In genomic region chr17:21567696-21568095, GRCm38 (mm10) we compare ENCODE assay signal across 8 mouse cellular contexts. TPM values are rescaled to one million over a fixed set of nuclear protein-coding genes. Genes with fewer than 3 reads are reported as not detected.
DNase-seq lines count a peak whose midpoint lies in the region; ATAC-seq and TF ChIP-seq lines count a peak whose summit lies in the region.

No protein-coding gene starts in this region.

- peaks cover 7% of the 10 kb centered on the region; the same call in 1 of the 2 replicates for H3K4me1 ChIP-seq in heart, postnatal 0 days (ENCODE audit: control insufficient read depth, insufficient read depth)
- H3K4me1 ChIP-seq in limb, embryonic 14.5 days (ENCODE audit: control insufficient read depth, insufficient read depth, low read length) = 0 out of 2 replicates have a peak, but pooled peaks cover 7% of the 10 kb centered on the region
- 0 out of 2 replicates have a peak, but pooled peaks cover 3% of the 10 kb centered on the region for H3K4me1 ChIP-seq in midbrain, postnatal 0 days (ENCODE audit: insufficient read depth, low read length)

- H3K36me3 ChIP-seq in heart, postnatal 0 days (replicated peaks; ENCODE audit: control insufficient read depth, insufficient read depth, low read length) = 0 out of 2 replicates have a peak, but pooled peaks cover 4% of the 10 kb centered on the region
- no peaks in the 10 kb centered on the region for H3K36me3 ChIP-seq in limb, embryonic 14.5 days (ENCODE audit: control insufficient read depth, insufficient read depth, low read length)
- no peaks in the 10 kb centered on the region for H3K36me3 ChIP-seq in midbrain, postnatal 0 days (ENCODE audit: insufficient read depth, low read length)

- H3K27me3 ChIP-seq in heart, postnatal 0 days (ENCODE audit: control insufficient read depth, insufficient read depth, low read length) = no peaks in the 10 kb centered on the region
- no peaks in the 10 kb centered on the region for H3K27me3 ChIP-seq in limb, embryonic 14.5 days (ENCODE audit: control insufficient read depth, insufficient read depth, low read length)
- H3K27me3 ChIP-seq in midbrain, postnatal 0 days (ENCODE audit: insufficient read depth, low read length) = no peaks in the 10 kb centered on the region

- H3K4me3 ChIP-seq in heart, postnatal 0 days (ENCODE audit: low read depth, low read length) = peak overlapping the region; percentile 63
- H3K4me3 ChIP-seq in limb, embryonic 14.5 days (replicated peaks; ENCODE audit: low read length) = peak overlapping the region; percentile 65
- peak overlapping the region; percentile 63 for H3K4me3 ChIP-seq in midbrain, postnatal 0 days (ENCODE audit: low read depth, low read length)

- TF ChIP-seq POLR2A in limb, embryonic 14.5 days (IDR thresholded peaks at IDR 0.05; ENCODE audit: borderline replicate concordance, extremely low read depth, insufficient read depth, insufficient read length) = no peak

- peak overlapping the region; percentile 82 for H3K4me2 ChIP-seq in heart, postnatal 0 days (ENCODE audit: low read depth, low read length)
- H3K4me2 ChIP-seq in limb, embryonic 14.5 days (replicated peaks; ENCODE audit: low read depth, low read length, severe bottlenecking) = peak overlapping the region; percentile 62
- peak overlapping the region; percentile 56 for H3K4me2 ChIP-seq in midbrain, postnatal 0 days (ENCODE audit: low read depth, low read length, poor library complexity, severe bottlenecking)

- TF ChIP-seq EP300 in heart, postnatal 0 days (IDR thresholded peaks at IDR 0.05; ENCODE audit: low read depth) = no peak

- H3K9ac ChIP-seq in heart, postnatal 0 days (replicated peaks; ENCODE audit: low read depth, low read length) = no peak overlapping the region
- peak overlapping the region; percentile 45 for H3K9ac ChIP-seq in limb, embryonic 14.5 days (ENCODE audit: low read depth, low read length, severe bottlenecking)
- peak overlapping the region; percentile 56 for H3K9ac ChIP-seq in midbrain, postnatal 0 days (replicated peaks; ENCODE audit: low read length, poor library complexity, severe bottlenecking)

- no peak for TF ChIP-seq CTCF in heart, postnatal 0 days (IDR thresholded peaks at IDR 0.05; ENCODE audit: low read depth)
- no peak for TF ChIP-seq CTCF in midbrain, postnatal 0 days (IDR thresholded peaks at IDR 0.05)

- 32% methylated on average over 1 of the region's 1 CpGs for WGBS in heart, postnatal 0 days
- 27% methylated on average over 1 of the region's 1 CpGs for WGBS in limb, embryonic 14.5 days
- 47% methylated on average over 1 of the region's 1 CpGs for WGBS in midbrain, postnatal 0 days

- DNase-seq in 416B (ENCODE audit: low read depth) (peak; percentile 45), ES-CJ7 (ENCODE audit: low read depth, low spot score) (peak; percentile 30)
- DNase-seq in embryo, embryonic 11.5 days (ENCODE audit: low read depth, low spot score) = peak; percentile 14
- peak; percentile 31 for DNase-seq in heart, postnatal 0 days (ENCODE audit: low spot score)
- DNase-seq in limb, embryonic 14.5 days (ENCODE audit: low spot score) = peak; percentile 38
- DNase-seq in midbrain, postnatal 0 days (ENCODE audit: low spot score) = peak; percentile 21
- no peak for DNase-seq in spleen, postnatal 14 days (ENCODE audit: low spot score in 2 of 2)
- no peak for DNase-seq in natural killer cell, adult 2 months (ENCODE audit: low spot score in 2 of 2)

- ATAC-seq in heart, postnatal 0 days (ENCODE audit: insufficient read depth, low read depth) = no peak
- no peak for ATAC-seq in limb, embryonic 14.5 days (ENCODE audit: low FRiP score, low read depth)
- no peak for ATAC-seq in midbrain, postnatal 0 days (ENCODE audit: low FRiP score)

- peak overlapping the region; percentile 1; the same call in 1 of the 2 replicates for H3K27ac ChIP-seq in heart, postnatal 0 days (ENCODE audit: low read depth)
- no peak overlapping the region for H3K27ac ChIP-seq in limb, embryonic 14.5 days (replicated peaks; ENCODE audit: low read depth, low read length)
- H3K27ac ChIP-seq in midbrain, postnatal 0 days (ENCODE audit: low read depth, low read length) = no peak overlapping the region

- H3K9me3 ChIP-seq in heart, postnatal 0 days (replicated peaks; ENCODE audit: control insufficient read depth, low read length) = no peaks in the 10 kb centered on the region
- no peaks in the 10 kb centered on the region for H3K9me3 ChIP-seq in limb, embryonic 14.5 days (ENCODE audit: control insufficient read depth, low read length)
- no peaks in the 10 kb centered on the region for H3K9me3 ChIP-seq in midbrain, postnatal 0 days (ENCODE audit: low read length)

RNA-seq across cellular contexts. Expression of gene Zfp948, which starts 0.9 kb away (rescaled TPM):
- 1.8 and 4.7 TPM in 2 replicates for total RNA-seq in heart, postnatal 0 days (2014; rRNA removed; ENCODE audit: low replicate concordance)
- polyA plus RNA-seq in heart, postnatal 0 days (2015; fragmentation: Nextera tagmentation; extraction: Ambion mirVana) = 6.2 and 7.4 TPM in 2 replicates
- 10.2 and 16.6 TPM in 2 replicates for polyA plus RNA-seq in limb, embryonic 14.5 days (2012; rRNA removed)
- 23.0 and 23.6 TPM in 2 replicates for polyA plus RNA-seq in limb, embryonic 14.5 days (2014; fragmentation: Nextera tagmentation; extraction: Ambion mirVana)
- 11.5 and 13.5 TPM in 2 replicates for total RNA-seq in midbrain, postnatal 0 days (2014; rRNA removed)
- 15.7 and 18.5 TPM in 2 replicates for polyA plus RNA-seq in midbrain, postnatal 0 days (2015; fragmentation: Nextera tagmentation; extraction: Ambion mirVana)

RNA-seq across cellular contexts. Expression of gene Zfp52, which starts 32.4 kb away (rescaled TPM):
- 6.8 and 7.0 TPM in 2 replicates for total RNA-seq in heart, postnatal 0 days (2014; rRNA removed; ENCODE audit: low replicate concordance)
- 4.4 and 4.5 TPM in 2 replicates for polyA plus RNA-seq in heart, postnatal 0 days (2015; fragmentation: Nextera tagmentation; extraction: Ambion mirVana)
- polyA plus RNA-seq in limb, embryonic 14.5 days (2012; rRNA removed) = 2.1 and 2.6 TPM in 2 replicates
- 3.3 and 4.2 TPM in 2 replicates for polyA plus RNA-seq in limb, embryonic 14.5 days (2014; fragmentation: Nextera tagmentation; extraction: Ambion mirVana)
- total RNA-seq in midbrain, postnatal 0 days (2014; rRNA removed) = 2.9 and 4.1 TPM in 2 replicates
- polyA plus RNA-seq in midbrain, postnatal 0 days (2015; fragmentation: Nextera tagmentation; extraction: Ambion mirVana) = 1.9 and 2.1 TPM in 2 replicates

Comparison
In these comparisons a context has a peak if more than half of its experiments do, and no peak if none do; other contexts are left out.
1. DNase-seq: peak in 416B (single experiment), ES-CJ7 (single experiment), embryo, embryonic 11.5 days (single experiment), heart, postnatal 0 days (single experiment), limb, embryonic 14.5 days (single experiment) and midbrain, postnatal 0 days (single experiment); none in spleen, postnatal 14 days (0 of 2) and natural killer cell, adult 2 months (0 of 2).
2. Peak in every context shown above with its lines, with median percentiles within 50 percentile points of each other: H3K4me2 ChIP-seq and H3K4me3 ChIP-seq.